Mouse (Mus musculus): ENCODE measurements around the gene Hist1h3c. TPM values are rescaled to one million over a fixed set of nuclear protein-coding genes. Genes with fewer than 3 reads are reported as not detected.
"Not testable (repeated sequence)": the region's sequence is repeated elsewhere in the genome, so short reads cannot be mapped to it uniquely, and the experiment has no call there.

Hist1h3c gene
- 19.2 and 19.3 TPM in 2 replicates for polyA plus RNA-seq (2016; fragmentation: Nextera tagmentation; extraction: Ambion mirVana)

DNA sequence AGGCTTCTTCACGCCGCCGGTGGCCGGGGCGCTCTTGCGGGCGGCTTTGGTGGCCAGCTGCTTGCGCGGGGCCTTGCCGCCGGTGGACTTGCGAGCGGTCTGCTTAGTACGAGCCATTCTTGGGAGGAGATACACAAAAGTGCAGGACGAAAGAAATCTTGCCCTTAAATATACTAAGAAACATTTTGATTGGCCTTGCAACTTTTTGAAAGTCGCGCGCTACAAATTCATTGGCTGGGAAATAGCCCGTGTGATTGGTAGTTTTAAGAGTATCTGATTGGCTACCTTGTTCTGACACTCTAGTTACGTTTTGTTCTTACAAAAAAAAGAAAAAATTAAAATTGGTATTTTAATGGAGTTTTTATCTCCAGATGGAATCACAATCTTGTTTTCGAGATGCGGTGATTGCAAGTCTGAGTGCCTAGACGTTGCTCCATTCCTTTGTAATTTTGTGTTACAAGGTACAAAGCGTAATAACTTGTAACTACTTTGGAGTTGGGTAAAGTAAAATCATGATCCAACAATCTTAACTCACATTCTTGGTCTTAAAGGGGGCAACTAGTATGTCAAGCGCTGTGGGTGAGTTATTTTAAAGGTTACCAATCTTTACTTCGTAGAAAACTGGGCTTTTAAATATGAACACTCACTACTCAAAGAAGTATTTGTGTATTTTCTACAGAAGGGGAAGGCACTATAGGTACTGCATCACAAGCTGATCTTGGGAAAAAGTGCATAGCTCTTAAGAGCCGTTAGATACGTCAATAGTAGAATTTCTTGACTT, at the start of gene Hist1h3c:
Gene Hist1h3c (minus strand): TSS at position 222 of the 781 bp plus-strand sequence.
- Histone ChIP-seq H3K4me3 (peak within 1 kb of the TSS; percentile 40), H3K36me3 (no peaks in the 10 kb centered on the region), H3K4me2 (replicated peaks) (peak within 1 kb of the TSS; percentile 66), H3K9me3 (no peaks in the 10 kb centered on the region), H3K27me3 (no peaks in the 10 kb centered on the region), H3K27ac (peak within 1 kb of the TSS; percentile 98), H3K9ac (peak within 1 kb of the TSS; percentile 60), H3K4me1 (peaks cover 15% of the 10 kb centered on the region; the same call in 1 of the 2 replicates)
- WGBS: under 1% methylated on average over 24 of the region's 28 CpGs
- peak; percentile 55; the same call in 1 of the 2 replicates for ATAC-seq (ENCODE audit: insufficient number of reproducible peaks, insufficient read depth, low FRiP score, low TSS enrichment)

GRCm38 (mm10) chr13:23792520-23792919, 47.1 kb upstream of the Hist1h3c start:
- no peak for ATAC-seq (ENCODE audit: insufficient number of reproducible peaks, insufficient read depth, low FRiP score, low TSS enrichment)

GRCm38 (mm10) chr13:23779025-23779424, 33.6 kb upstream of the Hist1h3c start:
- H3K9ac ChIP-seq: no peak overlapping the region
- no peaks in the 10 kb centered on the region for H3K36me3 ChIP-seq
- no peak overlapping the region for H3K4me2 ChIP-seq (replicated peaks)
- ATAC-seq (ENCODE audit: insufficient number of reproducible peaks, insufficient read depth, low FRiP score, low TSS enrichment): no peak
- H3K9me3 ChIP-seq: no peaks in the 10 kb centered on the region
- no peak overlapping the region for H3K4me3 ChIP-seq
- no peaks in the 10 kb centered on the region for H3K27me3 ChIP-seq
- no peak overlapping the region for H3K27ac ChIP-seq
- no peaks in the 10 kb centered on the region for H3K4me1 ChIP-seq
- 86% methylated on average over 4 of the region's 4 CpGs for WGBS

More at GRCm38 (mm10) chr13:23792520-23792919, 47.1 kb upstream of the Hist1h3c start:
- no peak overlapping the region for H3K4me3 ChIP-seq
- H3K27ac ChIP-seq: no peak overlapping the region
- no peaks in the 10 kb centered on the region for H3K9me3 ChIP-seq
- WGBS: 46% methylated on average over 2 of the region's 2 CpGs
- H3K36me3 ChIP-seq: no peaks in the 10 kb centered on the region
- no peak overlapping the region for H3K9ac ChIP-seq
- H3K27me3 ChIP-seq: no peaks in the 10 kb centered on the region
- no peak overlapping the region for H3K4me2 ChIP-seq (replicated peaks)
- H3K4me1 ChIP-seq: no peaks in the 10 kb centered on the region

GRCm38 (mm10) chr13:23778339-23778738, 32.9 kb upstream of the Hist1h3c start:
- Histone ChIP-seq H3K4me3 (no peak overlapping the region), H3K27me3 (no peaks in the 10 kb centered on the region), H3K9me3 (no peaks in the 10 kb centered on the region), H3K4me2 (replicated peaks) (no peak overlapping the region), H3K4me1 (no peaks in the 10 kb centered on the region), H3K36me3 (no peaks in the 10 kb centered on the region), H3K9ac (no peak overlapping the region), H3K27ac (no peak overlapping the region)
- WGBS: 91% methylated on average over 7 of the region's 7 CpGs
- ATAC-seq (ENCODE audit: insufficient number of reproducible peaks, insufficient read depth, low FRiP score, low TSS enrichment): no peak

GRCm38 (mm10) chr13:23772561-23773313, 27.3 kb upstream of the Hist1h3c start:
- 24% methylated on average over 21 of the region's 21 CpGs for WGBS
- no peak overlapping the region for H3K4me3 ChIP-seq
- H3K27ac ChIP-seq: no peak overlapping the region
- no peaks in the 10 kb centered on the region for H3K27me3 ChIP-seq
- no peak overlapping the region for H3K9ac ChIP-seq
- peaks cover 3% of the 10 kb centered on the region; the same call in 1 of the 2 replicates for H3K4me1 ChIP-seq
- ATAC-seq (ENCODE audit: insufficient number of reproducible peaks, insufficient read depth, low FRiP score, low TSS enrichment): peak; percentile 84; the same call in 1 of the 2 replicates
- peak overlapping the region; percentile 31 for H3K4me2 ChIP-seq (replicated peaks)
- H3K36me3 ChIP-seq: no peaks in the 10 kb centered on the region
- no peaks in the 10 kb centered on the region for H3K9me3 ChIP-seq

- H3K4me3 ChIP-seq; H3K27me3 ChIP-seq; H3K4me2 ChIP-seq (replicated peaks); H3K27ac ChIP-seq; H3K9ac ChIP-seq; ATAC-seq (ENCODE audit: insufficient number of reproducible peaks, insufficient read depth, low FRiP score, low TSS enrichment); H3K9me3 ChIP-seq; H3K4me1 ChIP-seq; H3K36me3 ChIP-seq: not testable (repeated sequence)
- WGBS: 77% methylated on average over 2 of the region's 2 CpGs
These were observed 24.2 kb upstream of the Hist1h3c start, which contains the start of gene Trim38 for GRCm38 (mm10) chr13:23769613-23770012. Gene Trim38 (plus strand): TSS chr13:23769913.

- H3K4me2 ChIP-seq (replicated peaks): no peak overlapping the region
- H3K4me1 ChIP-seq: peaks cover 11% of the 10 kb centered on the region; the same call in 1 of the 2 replicates
- no peak overlapping the region for H3K4me3 ChIP-seq
- H3K27me3 ChIP-seq: no peaks in the 10 kb centered on the region
- H3K36me3 ChIP-seq: no peaks in the 10 kb centered on the region
- H3K9ac ChIP-seq: no peak overlapping the region
- H3K9me3 ChIP-seq: no peaks in the 10 kb centered on the region
- no peak overlapping the region for H3K27ac ChIP-seq
- 56% methylated on average over 5 of the region's 5 CpGs for WGBS
- ATAC-seq (ENCODE audit: insufficient number of reproducible peaks, insufficient read depth, low FRiP score, low TSS enrichment): no peak
These were observed 23.5 kb upstream of the Hist1h3c start for GRCm38 (mm10) chr13:23768834-23769397.

- Histone ChIP-seq H3K4me3 (no peak overlapping the region), H3K27ac (no peak overlapping the region), H3K4me2 (replicated peaks) (no peak overlapping the region), H3K27me3 (no peaks in the 10 kb centered on the region), H3K4me1 (peaks cover 7% of the 10 kb centered on the region; the same call in 1 of the 2 replicates), H3K36me3 (no peaks in the 10 kb centered on the region), H3K9me3 (no peaks in the 10 kb centered on the region), H3K9ac (no peak overlapping the region)
- ATAC-seq (ENCODE audit: insufficient number of reproducible peaks, insufficient read depth, low FRiP score, low TSS enrichment): no peak
These were observed 21.4 kb upstream of the Hist1h3c start for GRCm38 (mm10) chr13:23766772-23767171.

DNA sequence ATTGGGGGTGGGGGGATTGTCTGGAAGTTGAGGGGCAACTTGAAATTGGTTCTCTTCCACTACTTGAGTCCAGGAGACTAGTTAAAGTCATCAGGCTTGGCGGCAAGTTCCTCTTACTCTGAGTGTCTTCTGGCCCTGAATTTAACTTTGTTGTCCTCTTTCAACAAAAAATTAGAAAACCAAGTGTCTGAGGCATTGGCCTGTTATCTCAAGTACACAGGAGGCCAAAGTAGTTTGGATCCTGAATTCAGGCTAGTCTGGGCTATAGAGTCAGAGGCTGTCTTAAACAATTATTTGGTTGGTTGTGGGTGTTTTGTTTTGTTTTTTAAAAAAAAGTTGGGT, 19.7 kb upstream of the Hist1h3c start:
- H3K4me3 ChIP-seq: no peak overlapping the region
- no peaks in the 10 kb centered on the region for H3K36me3 ChIP-seq
- no peak for ATAC-seq (ENCODE audit: insufficient number of reproducible peaks, insufficient read depth, low FRiP score, low TSS enrichment)
- H3K9me3 ChIP-seq: no peaks in the 10 kb centered on the region
- no peak overlapping the region for H3K27ac ChIP-seq
- peaks cover 10% of the 10 kb centered on the region for H3K4me1 ChIP-seq
- WGBS: 80% methylated on average over 1 of the region's 1 CpGs
- no peak overlapping the region for H3K9ac ChIP-seq
- 0 out of 2 replicates have a peak overlapping the region, but pooled peaks have one; percentile 86 for H3K4me2 ChIP-seq (replicated peaks)
- H3K27me3 ChIP-seq: no peaks in the 10 kb centered on the region

DNA sequence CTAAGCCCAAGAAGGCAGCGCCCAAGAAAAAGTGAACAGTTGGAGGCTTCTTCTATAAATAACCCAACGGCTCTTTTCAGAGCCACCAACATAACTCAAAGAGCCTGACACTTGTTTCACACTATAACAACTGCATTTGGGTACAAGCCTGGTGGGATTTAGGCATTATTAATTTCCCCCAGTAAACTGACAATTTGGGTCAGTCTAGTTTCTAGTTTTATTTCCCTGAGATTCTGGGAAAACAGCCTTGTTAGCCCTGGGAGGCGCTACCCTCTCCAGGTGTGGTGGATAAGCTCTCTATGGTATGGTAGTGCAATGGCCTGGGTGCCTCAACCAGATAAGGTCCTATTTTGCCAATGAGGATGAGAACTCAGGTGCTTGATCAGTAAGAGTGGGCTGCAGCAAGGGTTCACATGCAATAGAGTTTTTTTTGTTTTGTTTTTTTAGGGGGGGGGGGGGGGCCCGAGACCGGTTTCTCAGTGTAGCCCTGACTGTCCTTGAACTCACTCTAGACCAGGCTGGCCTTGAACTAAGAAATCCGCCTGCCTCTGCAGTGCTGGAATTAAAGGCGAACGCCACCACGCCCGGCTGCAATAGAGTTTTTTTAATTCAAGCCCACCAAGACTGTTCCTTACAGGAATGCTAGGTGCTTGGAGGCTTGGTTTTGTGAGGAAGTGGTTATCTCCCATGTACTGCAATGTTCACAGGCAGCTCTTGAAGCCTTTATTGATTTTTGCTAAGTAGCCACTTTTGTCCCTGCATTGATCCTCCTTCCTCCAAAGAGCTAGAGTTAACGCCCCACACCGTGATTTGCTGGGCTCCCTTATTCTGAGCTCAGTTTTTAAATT, 19.1 kb upstream of the Hist1h3c start:
- H3K4me2 ChIP-seq (replicated peaks): peak overlapping the region; percentile 86
- no peaks in the 10 kb centered on the region for H3K9me3 ChIP-seq
- WGBS: 33% methylated on average over 12 of the region's 12 CpGs
- H3K4me1 ChIP-seq: peaks cover 14% of the 10 kb centered on the region
- no peaks in the 10 kb centered on the region for H3K36me3 ChIP-seq
- peak overlapping the region; percentile 73 for H3K9ac ChIP-seq
- peak overlapping the region; percentile 59 for H3K4me3 ChIP-seq
- no peaks in the 10 kb centered on the region for H3K27me3 ChIP-seq
- H3K27ac ChIP-seq: peak overlapping the region; percentile 98
- no peak for ATAC-seq (ENCODE audit: insufficient number of reproducible peaks, insufficient read depth, low FRiP score, low TSS enrichment)

Data from embryonic facial prominence, embryonic 12.5 days (tissue).